Mouse (Mus musculus) liver, postnatal 0 days (tissue): ENCODE measurements at regions not wholly inside any gene's neighbourhood (a gene's known extent, or its start where the extent isn't known, plus 50 kb on each side); places are given as distances from the start of the nearest gene placed in this dataset.

Source experiments
- ATAC-seq: fragments of 200-750 bp; cut with Nextera tagmentation; 2 replicates; pipeline ENCODE4 v1.8.0; 2017; ENCODE audit warnings: mild to moderate bottlenecking, moderate library complexity
- DNase-seq: peaks from one replicate; pipeline ENCODE4 v3.0.0-alpha.2; 2016
- H3K27ac ChIP-seq: fragments of 300-500 bp; sonication (generic); 2 replicates; pipeline ENCODE4 v1.5.1; 2014; ENCODE audit warnings: antibody characterized with exemption, moderate library complexity, mild to moderate bottlenecking, low read depth
- H3K27me3 ChIP-seq: fragments of 300-500 bp; sonication (generic); 2 replicates; pipeline ENCODE4 v1.6.1; 2014; ENCODE audit warnings: low read length, control low read depth, mixed read lengths; ENCODE audit not compliant: insufficient read depth
- H3K36me3 ChIP-seq: fragments of 300-500 bp; sonication (generic); replicated peaks from 2 replicates; pipeline ENCODE4 v1.6.1; 2014; ENCODE audit warnings: mild to moderate bottlenecking, control low read depth, low read length, moderate library complexity, mixed read lengths; ENCODE audit not compliant: insufficient read depth
- H3K4me1 ChIP-seq: fragments of 300-500 bp; sonication (generic); 2 replicates; pipeline ENCODE4 v1.6.1; 2014; ENCODE audit warnings: antibody characterized with exemption, mild to moderate bottlenecking, control low read depth; ENCODE audit not compliant: insufficient read depth
- H3K4me2 ChIP-seq: fragments of 300-500 bp; sonication (generic); 2 replicates; pipeline ENCODE4 v1.6.1; 2014; ENCODE audit warnings: low read depth, mild to moderate bottlenecking, low read length, moderate library complexity, mixed read lengths
- H3K4me3 ChIP-seq: fragments of 300-500 bp; sonication (generic); 2 replicates; pipeline ENCODE4 v1.5.1; 2014; ENCODE audit warnings: low read depth, low read length
- H3K9ac ChIP-seq: fragments of 300-500 bp; sonication (generic); replicated peaks from 2 replicates; pipeline ENCODE4 v1.6.1; 2014; ENCODE audit warnings: mild to moderate bottlenecking, moderate library complexity
- H3K9me3 ChIP-seq: fragments of 300-500 bp; sonication (generic); 2 replicates; pipeline ENCODE4 v1.6.1; 2016; ENCODE audit warnings: mild to moderate bottlenecking, control low read depth, low read length, mixed read lengths
- CTCF ChIP-seq: sonication (generic); IDR thresholded peaks from 2 replicates; pipeline ENCODE4 v1.5.1; 2016; ENCODE audit warnings: antibody characterized with exemption, low read depth
- EP300 ChIP-seq: IDR thresholded peaks from 2 replicates; pipeline ENCODE4 v1.6.1; 2016; ENCODE audit warnings: antibody characterized with exemption, low read depth, mild to moderate bottlenecking
- WGBS: fragments of 180-500 bp; shearing (Covaris S2); extraction: QIAGEN DNeasy Blood & Tissue Kit; methylation state at CpG from one replicate; pipeline ENCODE4 v1.1.7; 2014; ENCODE audit not compliant: insufficient replicate concordance; 5-methylcytosine and 5-hydroxymethylcytosine counted together

DNA sequence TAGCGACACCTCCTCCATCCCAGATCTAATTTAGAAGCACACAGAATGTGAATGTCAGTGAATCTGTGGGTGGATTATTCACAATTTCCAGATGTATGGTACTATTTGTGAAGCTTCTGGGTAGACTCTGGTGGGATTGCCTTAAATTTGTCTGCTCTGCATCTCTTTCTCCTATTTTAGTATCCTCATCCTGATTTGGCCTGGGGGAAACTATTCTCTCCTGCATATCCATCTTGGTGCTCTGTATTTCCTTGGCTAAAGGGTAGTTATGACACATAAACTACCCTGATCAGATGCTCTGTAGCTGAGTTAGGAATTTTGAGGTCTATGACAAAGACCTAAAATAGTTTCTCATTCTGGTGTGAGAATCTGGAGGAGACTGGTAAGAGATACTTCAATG lies 136.4 kb upstream of the Ccng1 start:
- Histone ChIP-seq H3K9me3 (no peaks in the 10 kb centered on the region), H3K4me2 (no peak overlapping the region), H3K4me3 (no peak overlapping the region), H3K27ac (no peak overlapping the region), H3K27me3 (no peaks in the 10 kb centered on the region), H3K4me1 (no peaks in the 10 kb centered on the region), H3K9ac (no peak overlapping the region), H3K36me3 (no peaks in the 10 kb centered on the region)
- TF ChIP-seq EP300 (no peak), CTCF (no peak)
- WGBS = 88% methylated on average over 1 of the region's 1 CpGs
- DNase-seq = no peak
- no peak for ATAC-seq

GRCm38 (mm10) chr11:40884509-40884908 lies 129.4 kb upstream of the Ccng1 start:
- TF ChIP-seq EP300 (no peak), CTCF (no peak)
- no peak for DNase-seq

DNA sequence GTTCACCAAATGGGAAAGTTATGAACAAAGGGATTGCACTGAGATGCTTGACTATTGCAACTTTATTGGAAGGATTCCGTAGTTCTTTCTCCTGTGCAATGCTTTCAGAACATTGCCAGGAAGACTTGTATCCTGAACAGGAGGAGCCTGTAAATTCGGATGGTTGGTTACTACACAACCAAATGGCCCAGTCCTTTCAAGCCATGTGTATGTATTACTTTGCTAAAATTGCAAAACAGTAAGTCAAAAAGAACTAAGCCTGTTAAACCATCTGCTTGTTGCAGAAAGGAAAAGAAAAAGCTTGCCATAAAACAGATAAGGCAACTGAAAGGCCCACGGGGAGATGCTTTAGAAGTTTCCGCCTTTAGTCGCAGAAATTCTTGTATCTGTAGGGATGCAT lies 124.5 kb upstream of the Ccng1 start:
- ATAC-seq = no peak

More at GRCm38 (mm10) chr11:40884509-40884908, 129.4 kb upstream of the Ccng1 start:
- H3K9me3 ChIP-seq = no peaks in the 10 kb centered on the region
- no peaks in the 10 kb centered on the region for H3K27me3 ChIP-seq
- ATAC-seq = no peak
- H3K4me1 ChIP-seq = no peaks in the 10 kb centered on the region
- H3K27ac ChIP-seq = no peak overlapping the region
- no peak overlapping the region for H3K9ac ChIP-seq
- H3K4me3 ChIP-seq = no peak overlapping the region
- no peak overlapping the region for H3K4me2 ChIP-seq
- no peaks in the 10 kb centered on the region for H3K36me3 ChIP-seq
- WGBS = 78% methylated on average over 5 of the region's 5 CpGs

GRCm38 (mm10) chr11:40873002-40873401 lies 117.9 kb upstream of the Ccng1 start:
- no peaks in the 10 kb centered on the region for H3K36me3 ChIP-seq
- no peak overlapping the region for H3K9ac ChIP-seq
- no peak for TF ChIP-seq CTCF
- no peak for TF ChIP-seq EP300
- ATAC-seq (no peak), DNase-seq (no peak)
- H3K27ac ChIP-seq = no peak overlapping the region
- no peak overlapping the region for H3K4me3 ChIP-seq
- no peaks in the 10 kb centered on the region for H3K27me3 ChIP-seq
- H3K4me2 ChIP-seq = no peak overlapping the region
- WGBS = 71% methylated on average over 2 of the region's 2 CpGs
- no peaks in the 10 kb centered on the region for H3K4me1 ChIP-seq
- no peaks in the 10 kb centered on the region for H3K9me3 ChIP-seq

More for the DNA sequence above, 124.5 kb upstream of the Ccng1 start:
- no peaks in the 10 kb centered on the region for H3K27me3 ChIP-seq
- no peak overlapping the region for H3K27ac ChIP-seq
- H3K4me2 ChIP-seq = no peak overlapping the region
- no peak overlapping the region for H3K9ac ChIP-seq
- DNase-seq = no peak
- H3K4me1 ChIP-seq = no peaks in the 10 kb centered on the region
- H3K36me3 ChIP-seq = no peaks in the 10 kb centered on the region
- TF ChIP-seq CTCF (no peak), EP300 (no peak)
- 68% methylated on average over 5 of the region's 5 CpGs for WGBS
- H3K4me3 ChIP-seq = no peak overlapping the region
- H3K9me3 ChIP-seq = no peaks in the 10 kb centered on the region

GRCm38 (mm10) chr11:40865694-40866093 lies 110.6 kb upstream of the Ccng1 start:
- H3K27me3 ChIP-seq = no peaks in the 10 kb centered on the region
- no peak overlapping the region for H3K4me3 ChIP-seq
- DNase-seq (peak; percentile 21), ATAC-seq (no peak)
- no peak overlapping the region for H3K27ac ChIP-seq
- H3K4me1 ChIP-seq = no peaks in the 10 kb centered on the region
- WGBS = 27% methylated on average over 2 of the region's 2 CpGs
- no peak overlapping the region for H3K9ac ChIP-seq
- no peaks in the 10 kb centered on the region for H3K36me3 ChIP-seq
- no peak overlapping the region for H3K4me2 ChIP-seq
- TF ChIP-seq EP300 = no peak
- TF ChIP-seq CTCF = peak; percentile 61
- H3K9me3 ChIP-seq = no peaks in the 10 kb centered on the region

DNA sequence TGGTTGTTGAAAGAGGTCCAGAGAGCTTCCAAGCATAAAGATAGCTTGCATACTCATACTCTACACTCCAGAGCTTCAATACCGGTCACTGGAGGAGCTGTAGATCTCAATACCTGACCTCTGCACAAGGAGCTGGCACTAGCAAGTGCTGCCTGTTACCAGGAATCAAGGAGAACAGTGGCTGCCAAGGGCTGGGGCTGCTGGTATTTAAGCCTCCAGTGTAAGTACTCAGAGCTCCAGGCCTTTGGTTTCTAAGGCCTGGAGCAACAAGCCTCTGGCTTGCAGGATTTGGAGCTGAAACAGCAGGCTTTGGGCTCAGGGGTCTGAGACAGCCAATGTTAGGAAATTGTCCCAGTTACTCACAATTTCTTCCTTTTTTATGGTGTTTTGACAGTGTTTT lies 96.2 kb upstream of the Ccng1 start:
- Histone ChIP-seq H3K4me3 (no peak overlapping the region), H3K4me2 (no peak overlapping the region), H3K27ac (no peak overlapping the region), H3K9me3 (no peaks in the 10 kb centered on the region), H3K4me1 (no peaks in the 10 kb centered on the region), H3K36me3 (no peaks in the 10 kb centered on the region), H3K9ac (no peak overlapping the region), H3K27me3 (no peaks in the 10 kb centered on the region)
- TF ChIP-seq CTCF (no peak), EP300 (no peak)
- WGBS = 88% methylated on average over 1 of the region's 1 CpGs
- no peak for DNase-seq
- no peak for ATAC-seq

- ATAC-seq = no peak
These were observed 95.6 kb upstream of the Ccng1 start for GRCm38 (mm10) chr11:40850652-40851092.

More at GRCm38 (mm10) chr11:40850652-40851092, 95.6 kb upstream of the Ccng1 start:
- no peak for TF ChIP-seq EP300
- TF ChIP-seq CTCF = no peak
- no peaks in the 10 kb centered on the region for H3K4me1 ChIP-seq
- WGBS = 53% methylated on average over 4 of the region's 4 CpGs
- H3K4me3 ChIP-seq = no peak overlapping the region
- no peaks in the 10 kb centered on the region for H3K36me3 ChIP-seq
- no peaks in the 10 kb centered on the region for H3K9me3 ChIP-seq
- DNase-seq = no peak
- no peaks in the 10 kb centered on the region for H3K27me3 ChIP-seq
- H3K27ac ChIP-seq = no peak overlapping the region
- no peak overlapping the region for H3K4me2 ChIP-seq
- no peak overlapping the region for H3K9ac ChIP-seq
